Mouse (Mus musculus): Measurements from ENCODE around the gene Zfp580. TPM values are rescaled to one million over a fixed set of nuclear protein-coding genes. Genes with fewer than 3 reads are reported as not detected.

Gene Zfp580
- total RNA-seq, 2 experiments from 2014 or later, result 0.25 TPM; not detected in 1

GRCm38 (mm10) chr7:5098769-5099168, 47.4 kb downstream of the Zfp580 start:
- no peak for ATAC-seq (ENCODE audit: poor library complexity, severe bottlenecking)

GRCm38 (mm10) chr7:5099796-5100195, 48.5 kb downstream of the Zfp580 start:
- no peak for ATAC-seq (ENCODE audit: poor library complexity, severe bottlenecking)

- ATAC-seq (ENCODE audit: poor library complexity, severe bottlenecking), result peak; percentile 95
Observed at GRCm38 (mm10) chr7:5101066-5101663, 49.8 kb downstream of the Zfp580 start.

GRCm38 (mm10) chr7:5102564-5102963, 51.2 kb downstream of the Zfp580 start:
- no peak for ATAC-seq (ENCODE audit: poor library complexity, severe bottlenecking)

Other genes with a start within 250 kb of the Zfp580 start
- gene Ube2s, start 238.9 kb upstream of the Zfp580 start, total RNA-seq (2015), result 313 and 324 TPM in 2 replicates
- 178 and 185 TPM in 2 replicates for gene Ube2s, start 238.9 kb upstream of the Zfp580 start, total RNA-seq (2017)
- gene Shisa7, start 206.8 kb upstream of the Zfp580 start, total RNA-seq (2015), result not detected in 2 replicates
- gene Shisa7, start 206.8 kb upstream of the Zfp580 start, total RNA-seq (2017), result not detected in 2 replicates
- 6.5 and 9.2 TPM in 2 replicates for gene Isoc2b, start 181.3 kb upstream of the Zfp580 start, total RNA-seq (2015)
- gene Isoc2b, start 181.3 kb upstream of the Zfp580 start, total RNA-seq (2017), result 70.2 and 91.2 TPM in 2 replicates
- 2.3 and 3.0 TPM in 2 replicates for gene Isoc2a, start 174.4 kb upstream of the Zfp580 start, total RNA-seq (2015)
- 5.0 TPM in 2 replicates for gene Isoc2a, start 174.4 kb upstream of the Zfp580 start, total RNA-seq (2017)
- gene Gm36210, start 145.0 kb upstream of the Zfp580 start, total RNA-seq (2015), result not detected in 2 replicates
- not detected in 2 replicates for gene Gm36210, start 145.0 kb upstream of the Zfp580 start, total RNA-seq (2017)
- gene Zfp628, start 136.3 kb upstream of the Zfp580 start, total RNA-seq (2015), result 6.7 and 7.3 TPM in 2 replicates
- 1.9 and 3.0 TPM in 2 replicates for gene Zfp628, start 136.3 kb upstream of the Zfp580 start, total RNA-seq (2017)
- gene Nat14, start 129.5 kb upstream of the Zfp580 start, total RNA-seq (2015), result 0.13 and 0.82 TPM in 2 replicates
- gene Nat14, start 129.5 kb upstream of the Zfp580 start, total RNA-seq (2017), result 0.11 and 1.1 TPM in 2 replicates
- gene Ssc5d, start 125.8 kb upstream of the Zfp580 start, total RNA-seq (2015), result not detected in 2 replicates
- 0.04 TPM in 1 of 2 replicates, not detected in the other for gene Ssc5d, start 125.8 kb upstream of the Zfp580 start, total RNA-seq (2017)
- not detected in 2 replicates for gene Sbk2, start 87.1 kb upstream of the Zfp580 start, total RNA-seq (2015)
- not detected in 2 replicates for gene Sbk2, start 87.1 kb upstream of the Zfp580 start, total RNA-seq (2017)
- gene Sbk3, start 80.4 kb upstream of the Zfp580 start, total RNA-seq (2015), result 0.09 TPM in 1 of 2 replicates, not detected in the other
- gene Sbk3, start 80.4 kb upstream of the Zfp580 start, total RNA-seq (2017), result not detected in 2 replicates
- gene Zfp579, start 55.4 kb upstream of the Zfp580 start, total RNA-seq (2015), result 5.7 and 14.9 TPM in 2 replicates
- 0.81 and 0.89 TPM in 2 replicates for gene Zfp579, start 55.4 kb upstream of the Zfp580 start, total RNA-seq (2017)
- 24.8 and 26.2 TPM in 2 replicates for gene Zfp524, start 37.1 kb upstream of the Zfp580 start, total RNA-seq (2015)
- gene Zfp524, start 37.1 kb upstream of the Zfp580 start, total RNA-seq (2017), result 13.5 and 13.9 TPM in 2 replicates
- 19.2 and 20.6 TPM in 2 replicates for gene Fiz1, start 36.8 kb upstream of the Zfp580 start, total RNA-seq (2015)
- 9.3 and 12.1 TPM in 2 replicates for gene Fiz1, start 36.8 kb upstream of the Zfp580 start, total RNA-seq (2017)
- 0.30 TPM in 1 of 2 replicates, not detected in the other for gene Gm44973, start 36.0 kb upstream of the Zfp580 start, total RNA-seq (2015)
- not detected in 2 replicates for gene Gm44973, start 36.0 kb upstream of the Zfp580 start, total RNA-seq (2017)
- gene Zfp865, start 31.2 kb upstream of the Zfp580 start, total RNA-seq (2015), result 11.9 and 12.0 TPM in 2 replicates
- 13.6 and 14.4 TPM in 2 replicates for gene Zfp865, start 31.2 kb upstream of the Zfp580 start, total RNA-seq (2017)
- 0.13 and 0.48 TPM in 2 replicates for gene Ccdc106, start 31.0 kb upstream of the Zfp580 start, total RNA-seq (2015)
- 2.1 TPM in 1 of 2 replicates, not detected in the other for gene Ccdc106, start 31.0 kb upstream of the Zfp580 start, total RNA-seq (2017)
- gene 4632433K11Rik, start 17.4 kb upstream of the Zfp580 start, total RNA-seq (2015), result 0.62 TPM in 1 of 2 replicates, not detected in the other
- 0.81 TPM in 1 of 2 replicates, not detected in the other for gene 4632433K11Rik, start 17.4 kb upstream of the Zfp580 start, total RNA-seq (2017)
- gene Zfp784, start 13.1 kb upstream of the Zfp580 start, total RNA-seq (2015), result 2.5 and 3.2 TPM in 2 replicates
- 1.7 TPM in 2 replicates for gene Zfp784, start 13.1 kb upstream of the Zfp580 start, total RNA-seq (2017)
- gene U2af2, start 10.6 kb downstream of the Zfp580 start, total RNA-seq (2015), result 68.6 and 71.0 TPM in 2 replicates
- gene U2af2, start 10.6 kb downstream of the Zfp580 start, total RNA-seq (2017), result 153 and 170 TPM in 2 replicates
- gene Epn1, start 28.7 kb downstream of the Zfp580 start, total RNA-seq (2015), result 74.6 and 79.4 TPM in 2 replicates
- gene Epn1, start 28.7 kb downstream of the Zfp580 start, total RNA-seq (2017), result 76.4 and 88.9 TPM in 2 replicates
- gene Rfpl4, start 65.4 kb downstream of the Zfp580 start, total RNA-seq (2015), result not detected in 2 replicates
- gene Rfpl4, start 65.4 kb downstream of the Zfp580 start, total RNA-seq (2017), result not detected in 2 replicates
- gene Rasl2-9, start 74.4 kb downstream of the Zfp580 start, total RNA-seq (2015), result 1.9 and 2.4 TPM in 2 replicates
- gene Rasl2-9, start 74.4 kb downstream of the Zfp580 start, total RNA-seq (2017), result 1.2 TPM in 1 of 2 replicates, not detected in the other
- not detected in 2 replicates for gene Vmn1r55, start 98.1 kb downstream of the Zfp580 start, total RNA-seq (2015)
- gene Vmn1r55, start 98.1 kb downstream of the Zfp580 start, total RNA-seq (2017), result not detected in 2 replicates
- gene Vmn1r56, start 145.2 kb downstream of the Zfp580 start, total RNA-seq (2015), result not detected in 2 replicates
- not detected in 2 replicates for gene Vmn1r56, start 145.2 kb downstream of the Zfp580 start, total RNA-seq (2017)
- gene Vmn1r57, start 167.0 kb downstream of the Zfp580 start, total RNA-seq (2015), result not detected in 2 replicates
- gene Vmn1r57, start 167.0 kb downstream of the Zfp580 start, total RNA-seq (2017), result not detected in 2 replicates